Mouse (Mus musculus): ENCODE data around the gene Ece1. TPM values are rescaled to one million over a fixed set of nuclear protein-coding genes. Genes with fewer than 3 reads are reported as not detected.
"Not testable (repeated sequence)": the region's sequence is repeated elsewhere in the genome, so short reads cannot be mapped to it uniquely, and the experiment has no call there.

Gene Ece1
- polyA plus RNA-seq, 1 experiment from 2014 or later, result 11.2 TPM

DNA sequence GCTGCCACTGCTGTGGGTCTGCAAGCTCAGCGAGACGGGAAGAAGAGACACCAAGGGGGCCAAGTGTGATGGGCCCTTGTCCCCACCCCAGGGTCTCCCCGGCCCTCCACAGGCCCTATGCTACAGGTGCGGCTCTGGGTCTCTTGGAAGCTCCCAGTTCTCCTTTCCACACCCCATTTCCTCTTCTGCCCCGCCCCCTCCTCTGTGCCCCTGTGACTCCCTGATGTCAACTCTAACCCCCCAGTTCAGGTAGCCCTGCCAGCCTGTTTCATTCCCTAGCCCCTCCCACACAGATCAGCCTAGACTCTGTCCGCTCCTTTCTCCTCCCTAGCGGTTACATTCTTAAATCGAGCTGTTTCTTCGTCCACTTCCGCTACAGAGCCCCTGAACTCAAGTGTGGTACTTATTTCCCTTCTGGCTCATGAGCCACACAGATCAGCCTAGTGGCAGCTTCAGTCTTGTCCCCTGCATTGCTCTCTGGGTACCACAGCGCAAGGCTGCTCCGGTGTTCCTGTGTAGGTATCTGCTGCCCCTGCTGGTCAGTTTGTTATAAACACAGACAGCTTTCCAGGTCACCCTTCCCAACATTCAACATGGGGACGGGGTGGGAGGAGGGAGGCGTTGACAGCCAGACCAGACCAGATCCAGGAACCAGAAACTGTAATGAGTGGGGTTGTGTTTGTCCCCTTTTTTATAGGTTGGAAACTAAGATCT is 26.3 kb upstream of the Ece1 start:
- ATAC-seq (replicated peaks), result peak; percentile 88
- 10% methylated on average over 14 of the region's 14 CpGs for WGBS

GRCm38 (mm10) chr4:137836741-137837140 is 25.3 kb upstream of the Ece1 start:
- no peaks in the 10 kb centered on the region for H3K36me3 ChIP-seq

More for the DNA sequence above, 26.3 kb upstream of the Ece1 start:
- H3K36me3 ChIP-seq, result no peaks in the 10 kb centered on the region
- no peak overlapping the region for H3K9ac ChIP-seq (replicated peaks)
- H3K27ac ChIP-seq (replicated peaks), result no peak overlapping the region
- no peak overlapping the region for H3K4me3 ChIP-seq
- no peaks in the 10 kb centered on the region for H3K9me3 ChIP-seq
- H3K4me1 ChIP-seq, result peaks cover 5% of the 10 kb centered on the region; the same call in 1 of the 2 replicates
- no peaks in the 10 kb centered on the region for H3K27me3 ChIP-seq
- peak overlapping the region; percentile 26; the same call in 1 of the 2 replicates for H3K4me2 ChIP-seq (replicated peaks)

GRCm38 (mm10) chr4:137837792-137838191 is 24.2 kb upstream of the Ece1 start:
- H3K36me3 ChIP-seq, result no peaks in the 10 kb centered on the region
- no peak overlapping the region for H3K4me2 ChIP-seq (replicated peaks)
- H3K27ac ChIP-seq (replicated peaks), result no peak overlapping the region
- no peak for ATAC-seq (replicated peaks)
- no peak overlapping the region for H3K9ac ChIP-seq (replicated peaks)
- no peaks in the 10 kb centered on the region for H3K27me3 ChIP-seq
- no peaks in the 10 kb centered on the region for H3K9me3 ChIP-seq
- H3K4me3 ChIP-seq, result no peak overlapping the region
- 89% methylated on average over 8 of the region's 8 CpGs for WGBS
- peaks cover 5% of the 10 kb centered on the region; the same call in 1 of the 2 replicates for H3K4me1 ChIP-seq

More at GRCm38 (mm10) chr4:137836741-137837140, 25.3 kb upstream of the Ece1 start:
- Histone ChIP-seq H3K4me2 (replicated peaks) (no peak overlapping the region), H3K27me3 (no peaks in the 10 kb centered on the region), H3K4me3 (no peak overlapping the region), H3K27ac (replicated peaks) (no peak overlapping the region), H3K9ac (replicated peaks) (no peak overlapping the region), H3K9me3 (no peaks in the 10 kb centered on the region), H3K4me1 (peaks cover 5% of the 10 kb centered on the region; the same call in 1 of the 2 replicates)
- ATAC-seq (replicated peaks), result no peak
- 94% methylated on average over 5 of the region's 5 CpGs for WGBS

GRCm38 (mm10) chr4:137838791-137839190 is 23.2 kb upstream of the Ece1 start:
- 94% methylated on average over 2 of the region's 2 CpGs for WGBS
- Histone ChIP-seq H3K27ac (replicated peaks) (no peak overlapping the region), H3K9me3 (no peaks in the 10 kb centered on the region), H3K9ac (replicated peaks) (no peak overlapping the region), H3K36me3 (no peaks in the 10 kb centered on the region), H3K27me3 (no peaks in the 10 kb centered on the region), H3K4me2 (replicated peaks) (no peak overlapping the region), H3K4me3 (no peak overlapping the region), H3K4me1 (peaks cover 5% of the 10 kb centered on the region; the same call in 1 of the 2 replicates)
- no peak for ATAC-seq (replicated peaks)

DNA sequence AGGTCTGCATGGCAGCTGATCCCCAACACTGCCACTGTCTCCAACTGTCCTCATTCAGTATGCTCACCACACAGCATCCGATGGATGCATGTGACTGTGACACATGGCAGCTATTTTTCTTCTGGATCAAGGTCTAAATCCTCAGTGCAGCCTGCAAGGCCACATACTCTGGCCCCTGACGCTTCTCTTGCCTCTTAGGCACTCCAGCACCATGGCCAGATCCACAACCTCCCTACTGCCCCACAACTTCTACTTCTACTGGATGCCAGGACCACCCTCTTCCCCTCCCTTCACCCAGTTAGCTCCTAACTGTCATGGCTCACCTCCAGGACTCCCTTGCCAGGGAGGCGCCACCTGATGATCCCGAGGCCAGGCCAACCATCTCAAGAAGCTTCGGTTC is 22.6 kb upstream of the Ece1 start:
- Histone ChIP-seq H3K27me3 (no peaks in the 10 kb centered on the region), H3K9me3 (no peaks in the 10 kb centered on the region), H3K9ac (replicated peaks) (no peak overlapping the region), H3K4me2 (replicated peaks) (no peak overlapping the region), H3K27ac (replicated peaks) (no peak overlapping the region), H3K4me3 (no peak overlapping the region), H3K36me3 (no peaks in the 10 kb centered on the region), H3K4me1 (peaks cover 5% of the 10 kb centered on the region; the same call in 1 of the 2 replicates)
- 82% methylated on average over 5 of the region's 5 CpGs for WGBS
- no peak for ATAC-seq (replicated peaks)

DNA sequence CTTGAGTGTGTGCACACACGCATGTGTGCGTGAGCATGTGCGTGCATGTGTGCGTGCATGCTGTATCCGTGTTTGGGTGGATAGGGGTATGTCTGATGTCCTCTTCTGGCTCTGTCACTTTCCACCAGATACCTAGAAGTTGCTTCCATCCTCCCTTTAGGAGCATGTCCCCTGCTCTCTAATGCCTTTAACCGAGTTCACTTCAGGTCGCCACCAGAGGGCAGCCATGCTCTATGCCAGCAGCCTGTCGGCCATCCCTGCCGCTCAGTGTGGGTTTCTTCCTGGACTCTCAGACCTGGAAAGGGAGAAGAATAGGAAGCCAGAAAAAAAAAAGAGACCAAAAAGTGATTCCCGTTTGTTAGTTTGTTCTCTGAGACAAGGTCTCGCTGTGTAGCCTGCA is 17.4 kb upstream of the Ece1 start:
- Histone ChIP-seq H3K9ac (replicated peaks) (no peak overlapping the region), H3K4me2 (replicated peaks) (no peak overlapping the region), H3K9me3 (no peaks in the 10 kb centered on the region), H3K27ac (replicated peaks) (no peak overlapping the region), H3K4me3 (no peak overlapping the region), H3K36me3 (no peaks in the 10 kb centered on the region), H3K4me1 (no peaks in the 10 kb centered on the region), H3K27me3 (no peaks in the 10 kb centered on the region)
- ATAC-seq (replicated peaks), result no peak; the same call in 1 of the 2 replicates
- 24% methylated on average over 11 of the region's 11 CpGs for WGBS

DNA sequence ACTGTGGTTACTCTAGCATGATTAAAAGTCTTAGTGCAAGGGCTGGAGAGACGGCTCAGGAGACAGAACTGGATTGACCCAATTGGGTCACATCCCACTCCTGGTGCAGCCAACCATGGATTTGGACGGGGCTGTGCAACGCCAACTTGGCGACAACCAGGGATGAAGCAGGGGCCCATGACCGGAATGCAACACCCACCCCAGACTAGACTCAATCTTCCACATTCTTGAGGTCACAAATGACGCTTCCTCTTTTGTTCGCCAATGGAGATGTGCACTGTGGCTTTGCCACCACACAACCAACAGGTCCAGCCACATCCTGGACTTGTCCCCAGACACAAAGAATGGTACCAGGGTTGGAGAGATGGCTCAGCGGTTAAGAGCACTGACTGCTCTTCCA is 14.4 kb upstream of the Ece1 start:
- H3K27me3 ChIP-seq; H3K9me3 ChIP-seq; H3K4me3 ChIP-seq; H3K27ac ChIP-seq (replicated peaks); H3K36me3 ChIP-seq; H3K4me1 ChIP-seq; H3K9ac ChIP-seq (replicated peaks); H3K4me2 ChIP-seq (replicated peaks); ATAC-seq (replicated peaks): not testable (repeated sequence)
- WGBS, result 82% methylated on average over 8 of the region's 8 CpGs

DNA sequence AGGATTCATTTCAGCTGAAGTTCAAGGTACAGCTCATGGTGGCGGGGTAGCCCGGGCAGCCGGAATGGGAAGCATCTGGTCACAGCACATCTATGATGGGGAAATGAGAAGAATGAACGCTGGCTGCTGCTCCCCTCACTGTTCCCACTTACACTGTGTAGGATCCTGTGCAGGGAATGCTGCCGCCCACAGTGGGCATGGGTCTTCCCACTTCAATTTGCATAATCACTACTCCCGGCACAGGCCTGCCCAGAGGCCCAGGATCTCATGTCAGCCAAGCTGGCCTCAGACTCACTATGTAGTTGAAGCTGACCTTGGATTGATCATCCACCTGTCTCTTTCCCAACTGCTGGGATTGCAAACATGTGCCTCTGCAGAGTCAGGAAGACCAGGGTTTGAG is 11.9 kb upstream of the Ece1 start:
- WGBS, result 92% methylated on average over 6 of the region's 6 CpGs
- no peak overlapping the region for H3K9ac ChIP-seq (replicated peaks)
- ATAC-seq (replicated peaks), result no peak

GRCm38 (mm10) chr4:137851484-137851883 is 10.6 kb upstream of the Ece1 start:
- H3K4me1 ChIP-seq, result no peaks in the 10 kb centered on the region
- H3K27me3 ChIP-seq, result no peaks in the 10 kb centered on the region
- H3K4me2 ChIP-seq (replicated peaks), result no peak overlapping the region
- ATAC-seq (replicated peaks), result no peak
- no peaks in the 10 kb centered on the region for H3K36me3 ChIP-seq
- no peak overlapping the region for H3K9ac ChIP-seq (replicated peaks)
- H3K4me3 ChIP-seq, result no peak overlapping the region
- H3K9me3 ChIP-seq, result no peaks in the 10 kb centered on the region
- 52% methylated on average over 2 of the region's 2 CpGs for whole genome bisulfite sequencing
- H3K27ac ChIP-seq (replicated peaks), result no peak overlapping the region

More for the DNA sequence above, 11.9 kb upstream of the Ece1 start:
- Histone ChIP-seq H3K27ac (replicated peaks) (no peak overlapping the region), H3K27me3 (no peaks in the 10 kb centered on the region), H3K36me3 (no peaks in the 10 kb centered on the region), H3K9me3 (no peaks in the 10 kb centered on the region), H3K4me3 (no peak overlapping the region), H3K4me1 (no peaks in the 10 kb centered on the region), H3K4me2 (replicated peaks) (no peak overlapping the region)

GRCm38 (mm10) chr4:137853822-137854221 is 8.2 kb upstream of the Ece1 start:
- ATAC-seq (replicated peaks), result no peak
- 87% methylated on average over 6 of the region's 6 CpGs for WGBS
- no peaks in the 10 kb centered on the region for H3K36me3 ChIP-seq
- no peak overlapping the region for H3K27ac ChIP-seq (replicated peaks)
- H3K27me3 ChIP-seq, result no peaks in the 10 kb centered on the region
- no peak overlapping the region for H3K9ac ChIP-seq (replicated peaks)
- no peaks in the 10 kb centered on the region for H3K4me1 ChIP-seq
- no peak overlapping the region for H3K4me3 ChIP-seq
- no peaks in the 10 kb centered on the region for H3K9me3 ChIP-seq
- no peak overlapping the region for H3K4me2 ChIP-seq (replicated peaks)

DNA sequence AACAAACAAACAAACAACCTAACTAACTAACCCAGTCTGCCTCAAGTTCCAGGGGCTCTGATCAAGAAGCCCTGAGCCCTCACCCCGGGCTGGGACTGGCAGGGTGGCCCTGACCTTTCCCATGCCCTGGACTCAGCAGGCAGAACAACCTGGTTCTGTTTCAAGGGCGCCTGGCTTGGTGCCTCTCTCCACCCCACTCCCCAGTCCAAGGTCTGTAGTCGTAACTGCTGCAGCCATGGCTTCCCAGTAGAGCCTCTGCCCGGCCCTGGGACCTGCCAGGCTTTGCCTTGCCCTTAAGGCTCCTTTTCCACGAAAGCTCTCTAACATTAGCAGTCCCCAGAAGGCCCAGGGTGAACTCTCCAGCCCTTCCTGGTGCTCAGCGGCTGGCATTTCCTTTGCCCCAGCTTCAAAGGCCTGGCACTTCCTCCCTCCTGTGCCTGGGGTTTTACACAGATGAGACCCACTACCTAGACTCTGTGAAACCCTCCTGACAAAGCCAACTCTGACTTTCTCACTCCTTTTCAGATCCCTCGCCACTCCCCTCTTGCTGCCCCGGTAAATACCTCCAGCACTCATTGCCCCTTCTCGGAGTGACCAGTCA is 6.2 kb upstream of the Ece1 start:
- no peaks in the 10 kb centered on the region for H3K9me3 ChIP-seq
- H3K4me3 ChIP-seq, result no peak overlapping the region
- H3K36me3 ChIP-seq, result no peaks in the 10 kb centered on the region
- WGBS, result 57% methylated on average over 9 of the region's 9 CpGs
- no peak overlapping the region for H3K9ac ChIP-seq (replicated peaks)
- no peaks in the 10 kb centered on the region for H3K4me1 ChIP-seq
- H3K27ac ChIP-seq (replicated peaks), result no peak overlapping the region
- no peaks in the 10 kb centered on the region for H3K27me3 ChIP-seq
- no peak overlapping the region for H3K4me2 ChIP-seq (replicated peaks)
- ATAC-seq (replicated peaks), result no peak

DNA sequence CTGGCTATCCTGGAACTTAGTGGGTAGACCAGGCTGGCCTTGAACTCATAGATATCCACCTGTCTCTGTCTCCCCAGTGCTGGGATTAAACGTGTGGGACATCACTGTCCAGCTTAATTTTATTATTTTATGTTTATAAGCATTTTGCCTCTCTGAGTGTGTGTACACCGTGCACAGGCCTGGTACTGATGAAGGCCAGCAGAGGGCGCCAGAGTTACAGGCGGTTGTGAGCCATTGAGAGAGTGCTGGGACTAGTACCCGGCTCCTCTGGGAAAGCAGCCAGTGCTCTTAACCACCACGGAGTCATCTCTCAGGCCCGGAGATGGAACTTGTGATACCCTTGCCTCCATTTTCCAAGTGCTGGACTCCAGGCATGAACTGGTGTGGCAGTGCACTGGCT is 4.9 kb upstream of the Ece1 start:
- no peak for ATAC-seq (replicated peaks)
- Histone ChIP-seq H3K27me3 (no peaks in the 10 kb centered on the region), H3K4me3 (no peak overlapping the region), H3K27ac (replicated peaks) (no peak overlapping the region), H3K9ac (replicated peaks) (no peak overlapping the region), H3K4me2 (replicated peaks) (no peak overlapping the region), H3K4me1 (peaks cover 8% of the 10 kb centered on the region), H3K9me3 (no peaks in the 10 kb centered on the region), H3K36me3 (no peaks in the 10 kb centered on the region)
- WGBS, result 23% methylated on average over 7 of the region's 7 CpGs

Measured in forebrain, embryonic 15.5 days (tissue).